Mouse (Mus musculus) cortical plate, adult 2 months (tissue): ENCODE measurements around the gene Hist1h2ad.

ENCODE experiments used
- CTCF ChIP-seq: fragments of 200-500 bp; IDR thresholded peaks from 2 replicates; pipeline ENCODE4 v1.5.1; 2011; ENCODE audit warnings: mild to moderate bottlenecking, control low read depth, low read length; ENCODE audit not compliant: insufficient read depth; ENCODE audit errors: extremely low read depth
- POLR2A ChIP-seq: fragments of 200-500 bp; IDR thresholded peaks from 2 replicates; pipeline ENCODE4 v1.6.1; 2011; ENCODE audit warnings: mild to moderate bottlenecking, low read length, control low read depth; ENCODE audit not compliant: insufficient read depth; ENCODE audit errors: extremely low read depth

DNA sequence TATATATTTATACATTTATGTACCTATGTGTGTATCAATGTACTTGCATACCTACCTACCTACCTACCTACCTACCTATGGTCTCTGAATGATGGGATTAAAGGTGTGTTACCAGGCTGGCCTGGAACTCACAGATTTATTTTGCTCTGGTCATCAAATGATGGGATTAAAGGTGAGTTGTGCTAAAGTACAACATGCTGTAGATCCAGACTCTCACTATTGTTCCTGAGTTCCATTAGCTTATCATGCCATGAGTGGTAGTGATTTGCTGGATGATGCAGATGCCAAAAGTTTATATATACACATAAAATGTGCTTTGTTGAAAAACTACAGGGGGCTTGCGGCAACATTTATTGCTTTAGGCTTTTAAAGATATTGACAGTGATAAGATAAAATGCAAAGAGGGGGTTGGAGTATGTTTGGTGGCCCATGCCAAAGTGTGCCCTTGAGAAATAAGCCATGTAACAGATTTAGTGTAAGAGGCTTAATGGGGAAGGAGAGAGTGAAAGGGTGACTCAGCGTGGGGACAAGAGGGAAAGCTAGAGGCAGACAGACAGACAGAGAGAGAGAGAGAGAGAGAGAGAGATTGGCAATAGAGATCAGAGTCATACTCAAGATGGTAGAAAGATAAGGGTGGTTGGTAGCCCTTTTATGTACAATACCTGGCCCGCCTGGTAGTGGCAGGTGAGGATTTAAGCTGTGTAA lies 37.0 kb upstream of the Hist1h2ad start:
- TF ChIP-seq CTCF: no peak
- no peak for TF ChIP-seq POLR2A
